Mouse (Mus musculus) intestine, embryonic 14.5 days (tissue): ENCODE data around the gene Msi2. TPM values are rescaled to one million over a fixed set of nuclear protein-coding genes. Genes with fewer than 3 reads are reported as not detected.

ENCODE experiments used
- ATAC-seq: fragments of 200-750 bp; cut with Nextera tagmentation; replicated peaks from 2 replicates; pipeline ENCODE4 v1.8.0; 2017; ENCODE audit warnings: low read depth, moderate number of reproducible peaks, moderate TSS enrichment, moderate library complexity; ENCODE audit not compliant: low FRiP score, low TSS enrichment
- DNase-seq: peaks from one replicate; pipeline ENCODE4 v3.0.0-alpha.2; 2018; ENCODE audit warnings: low spot score
- H3K27ac ChIP-seq: fragments of 300-500 bp; sonication (generic); 2 replicates; pipeline ENCODE4 v1.5.1; 2014; ENCODE audit warnings: low read depth, mild to moderate bottlenecking, control low read depth
- H3K27me3 ChIP-seq: fragments of 300-500 bp; sonication (generic); replicated peaks from 2 replicates; pipeline ENCODE4 v1.6.1; 2014; ENCODE audit warnings: low read length, control low read depth; ENCODE audit not compliant: control insufficient read depth, insufficient read depth
- H3K36me3 ChIP-seq: fragments of 300-500 bp; sonication (generic); 2 replicates; pipeline ENCODE4 v1.6.1; 2014; ENCODE audit warnings: low read length, control low read depth; ENCODE audit not compliant: control insufficient read depth, insufficient read depth
- H3K4me1 ChIP-seq: fragments of 300-500 bp; sonication (generic); replicated peaks from 2 replicates; pipeline ENCODE4 v1.6.1; 2014; ENCODE audit warnings: low read length, control low read depth, mixed read lengths; ENCODE audit not compliant: control insufficient read depth, insufficient read depth
- H3K4me2 ChIP-seq: fragments of 300-500 bp; sonication (generic); 2 replicates; pipeline ENCODE4 v1.6.1; 2014; ENCODE audit warnings: low read length
- H3K4me3 ChIP-seq: fragments of 300-500 bp; sonication (generic); 2 replicates; pipeline ENCODE4 v1.5.1; 2014; ENCODE audit warnings: low read depth, low read length, control low read depth, mixed read lengths
- H3K9ac ChIP-seq: fragments of 300-500 bp; sonication (generic); 2 replicates; pipeline ENCODE4 v1.6.1; 2014; ENCODE audit warnings: mild to moderate bottlenecking, low read length
- H3K9me3 ChIP-seq: fragments of 300-500 bp; sonication (generic); 2 replicates; pipeline ENCODE4 v1.6.1; 2016; ENCODE audit warnings: low read length, control low read depth; ENCODE audit not compliant: control insufficient read depth
- WGBS: fragments of 180-500 bp; shearing (Covaris S2); extraction: QIAGEN DNeasy Blood & Tissue Kit; methylation state at CpG from one replicate; pipeline ENCODE4 v1.1.7; 2014; 5-methylcytosine and 5-hydroxymethylcytosine counted together
- polyA plus RNA-seq: library from polyadenylated mRNA; unstranded; fragments of >200 nt; fragmentation: Nextera tagmentation; extraction: Ambion mirVana; gene quantifications from 2 replicates; pipeline ENCODE4 v1.2.1, GENCODE M21; 2014

The Msi2 gene
- polyA plus RNA-seq, 1 experiment from 2014 or later: 13.6 TPM

DNA sequence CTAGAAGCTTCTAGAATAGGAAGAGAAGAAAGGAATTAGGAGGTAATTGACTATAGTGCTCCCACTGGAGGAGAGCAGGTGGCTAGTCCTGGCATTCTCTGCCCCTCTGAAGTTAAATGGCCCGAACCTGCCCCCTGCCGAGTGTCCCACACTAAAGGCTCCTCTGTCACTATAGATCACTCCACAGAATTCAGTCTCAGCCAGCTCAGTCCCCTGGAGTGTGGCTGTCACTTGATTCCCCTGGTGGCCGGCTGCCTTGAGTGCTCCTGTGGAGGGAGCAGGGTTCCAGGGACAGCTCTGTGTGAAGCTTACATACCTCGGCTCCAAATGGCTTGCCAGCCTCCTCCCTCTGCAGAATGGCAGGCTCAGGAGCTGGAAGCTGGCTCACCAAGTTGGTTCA lies 391.3 kb downstream of the Msi2 start:
- Histone ChIP-seq H3K4me3 (no peak overlapping the region), H3K27ac (no peak overlapping the region), H3K36me3 (no peaks in the 10 kb centered on the region), H3K9me3 (no peaks in the 10 kb centered on the region), H3K4me1 (peaks cover 10% of the 10 kb centered on the region), H3K27me3 (no peaks in the 10 kb centered on the region), H3K9ac (no peak overlapping the region), H3K4me2 (no peak overlapping the region)
- ATAC-seq (no peak), DNase-seq (no peak)
- 15% methylated on average over 4 of the region's 4 CpGs for WGBS

DNA sequence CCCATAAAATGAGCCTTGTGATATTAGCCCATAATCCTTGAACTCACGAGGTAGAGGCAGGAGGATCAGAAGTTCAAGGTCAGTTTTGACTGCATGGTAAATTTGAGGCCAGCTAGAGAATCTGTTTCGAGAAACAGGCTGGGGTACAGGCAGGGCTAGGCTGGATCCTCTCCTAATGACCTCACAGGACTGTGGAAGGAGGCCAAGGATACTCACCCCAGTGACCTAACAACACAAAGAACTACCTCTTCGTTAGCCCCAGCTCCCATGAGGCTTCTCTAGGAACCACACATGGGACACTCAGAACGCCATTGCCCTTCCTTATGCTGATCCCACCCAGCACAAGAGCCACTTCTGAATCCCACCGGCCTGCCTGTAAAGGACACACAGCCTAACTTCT lies 399.5 kb downstream of the Msi2 start:
- WGBS: 82% methylated on average over 5 of the region's 5 CpGs

DNA sequence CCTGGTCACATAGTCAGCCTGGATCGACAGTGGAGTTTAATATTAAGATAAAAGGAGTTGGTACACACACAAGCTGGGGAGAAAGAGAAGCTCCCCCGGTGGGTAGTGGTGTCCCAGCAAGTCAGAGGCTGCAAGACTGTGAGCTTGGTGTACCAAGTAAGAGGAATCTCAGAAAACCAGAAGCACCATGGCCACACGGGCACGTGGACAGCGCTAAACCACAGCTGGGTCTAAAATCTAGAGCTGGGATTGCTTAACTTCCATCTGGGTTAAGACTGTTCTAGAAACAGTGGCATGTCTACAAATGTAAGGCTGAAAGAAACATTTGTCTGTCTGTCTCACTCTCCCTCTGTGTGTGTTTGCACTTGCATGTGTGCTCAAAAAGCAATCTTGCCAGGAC lies 402.9 kb downstream of the Msi2 start:
- no peak for DNase-seq
- ATAC-seq: no peak
- no peaks in the 10 kb centered on the region for H3K36me3 ChIP-seq
- H3K9me3 ChIP-seq: no peaks in the 10 kb centered on the region
- H3K4me1 ChIP-seq: peaks cover 8% of the 10 kb centered on the region
- WGBS: 76% methylated on average over 5 of the region's 5 CpGs
- H3K27ac ChIP-seq: no peak overlapping the region
- H3K27me3 ChIP-seq: no peaks in the 10 kb centered on the region
- H3K4me2 ChIP-seq: no peak overlapping the region
- no peak overlapping the region for H3K4me3 ChIP-seq
- H3K9ac ChIP-seq: no peak overlapping the region

More for the DNA sequence above, 399.5 kb downstream of the Msi2 start:
- H3K4me3 ChIP-seq: no peak overlapping the region
- no peak overlapping the region for H3K27ac ChIP-seq
- H3K9me3 ChIP-seq: no peaks in the 10 kb centered on the region
- no peak overlapping the region for H3K4me2 ChIP-seq
- no peak for DNase-seq
- no peak for ATAC-seq
- no peaks in the 10 kb centered on the region for H3K27me3 ChIP-seq
- H3K4me1 ChIP-seq: peaks cover 4% of the 10 kb centered on the region; the same call in 1 of the 2 replicates
- no peak overlapping the region for H3K9ac ChIP-seq
- no peaks in the 10 kb centered on the region for H3K36me3 ChIP-seq

DNA sequence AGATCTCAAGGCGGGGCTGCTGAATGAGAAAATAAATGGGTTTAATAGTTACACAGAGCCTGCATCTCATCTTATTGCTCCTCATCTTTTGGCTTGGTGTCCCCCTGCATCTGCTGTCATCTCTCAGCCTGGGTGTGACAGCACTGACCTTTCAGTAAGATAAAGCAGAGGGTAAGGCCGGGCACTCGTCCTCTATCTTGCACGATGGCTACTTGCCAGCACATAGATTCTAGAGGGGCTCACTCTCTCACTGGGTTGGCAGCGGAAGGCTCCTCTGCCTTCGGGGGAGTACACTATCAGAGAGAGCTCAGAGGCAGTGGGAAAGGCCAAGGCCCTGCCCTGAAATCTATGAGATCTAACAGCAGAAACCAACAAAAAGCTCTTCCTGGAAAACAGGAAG lies 403.8 kb downstream of the Msi2 start:
- 49% methylated on average over 6 of the region's 6 CpGs for WGBS
- H3K27me3 ChIP-seq: no peaks in the 10 kb centered on the region
- H3K9ac ChIP-seq: no peak overlapping the region
- ATAC-seq (no peak), DNase-seq (no peak)
- no peaks in the 10 kb centered on the region for H3K36me3 ChIP-seq
- H3K27ac ChIP-seq: no peak overlapping the region
- no peak overlapping the region for H3K4me3 ChIP-seq
- peaks cover 8% of the 10 kb centered on the region for H3K4me1 ChIP-seq
- no peaks in the 10 kb centered on the region for H3K9me3 ChIP-seq
- H3K4me2 ChIP-seq: no peak overlapping the region

DNA sequence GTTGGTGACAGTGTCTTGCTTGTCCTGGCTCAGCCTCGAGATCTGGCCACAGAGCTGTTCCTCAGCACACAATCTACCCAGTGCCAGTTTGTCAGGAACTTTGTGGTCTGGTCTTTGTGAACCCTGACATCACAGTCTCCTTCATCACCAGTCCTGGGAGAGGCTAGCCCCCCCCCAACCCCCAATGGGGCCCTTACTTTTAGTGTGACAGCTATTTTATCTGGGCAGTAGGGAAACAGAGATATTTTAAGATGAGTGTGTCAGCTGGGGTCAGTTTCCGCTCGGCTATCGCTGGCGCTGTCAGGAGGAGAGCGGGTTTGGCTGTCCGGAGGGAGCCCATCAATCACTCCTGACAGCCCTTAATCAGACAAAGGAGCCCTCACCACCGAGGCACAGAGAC lies 404.8 kb downstream of the Msi2 start:
- no peaks in the 10 kb centered on the region for H3K36me3 ChIP-seq
- H3K4me2 ChIP-seq: no peak overlapping the region
- ATAC-seq (no peak), DNase-seq (no peak)
- H3K4me3 ChIP-seq: no peak overlapping the region
- H3K4me1 ChIP-seq: peaks cover 8% of the 10 kb centered on the region
- H3K9me3 ChIP-seq: no peaks in the 10 kb centered on the region
- 12% methylated on average over 8 of the region's 8 CpGs for WGBS
- no peak overlapping the region for H3K27ac ChIP-seq
- H3K27me3 ChIP-seq: no peaks in the 10 kb centered on the region
- no peak overlapping the region for H3K9ac ChIP-seq

DNA sequence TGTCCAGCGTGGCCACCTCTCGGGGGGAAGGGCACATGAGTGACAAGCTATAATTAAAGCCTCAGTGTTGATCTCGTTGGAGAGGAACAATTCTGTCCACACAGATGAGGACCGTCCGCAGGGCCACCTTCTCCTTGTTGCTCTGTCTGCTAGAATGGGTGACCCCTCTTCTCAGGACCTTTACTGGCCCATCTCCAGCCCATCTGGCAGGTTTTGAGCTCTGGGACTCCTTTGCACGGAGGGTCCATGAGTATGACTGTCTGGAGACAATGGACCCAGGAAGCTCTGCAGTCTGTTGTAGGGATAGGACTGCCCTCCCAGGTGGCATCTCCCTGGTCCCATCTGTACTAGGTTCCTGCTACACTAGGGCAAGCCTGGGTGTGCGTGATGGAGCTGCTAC lies 406.7 kb downstream of the Msi2 start:
- Histone ChIP-seq H3K4me1 (peaks cover 8% of the 10 kb centered on the region), H3K4me2 (no peak overlapping the region), H3K9ac (no peak overlapping the region), H3K36me3 (no peaks in the 10 kb centered on the region), H3K27me3 (no peaks in the 10 kb centered on the region), H3K9me3 (no peaks in the 10 kb centered on the region), H3K27ac (no peak overlapping the region), H3K4me3 (no peak overlapping the region)
- WGBS: 75% methylated on average over 7 of the region's 7 CpGs
- no peak for DNase-seq
- no peak for ATAC-seq

DNA sequence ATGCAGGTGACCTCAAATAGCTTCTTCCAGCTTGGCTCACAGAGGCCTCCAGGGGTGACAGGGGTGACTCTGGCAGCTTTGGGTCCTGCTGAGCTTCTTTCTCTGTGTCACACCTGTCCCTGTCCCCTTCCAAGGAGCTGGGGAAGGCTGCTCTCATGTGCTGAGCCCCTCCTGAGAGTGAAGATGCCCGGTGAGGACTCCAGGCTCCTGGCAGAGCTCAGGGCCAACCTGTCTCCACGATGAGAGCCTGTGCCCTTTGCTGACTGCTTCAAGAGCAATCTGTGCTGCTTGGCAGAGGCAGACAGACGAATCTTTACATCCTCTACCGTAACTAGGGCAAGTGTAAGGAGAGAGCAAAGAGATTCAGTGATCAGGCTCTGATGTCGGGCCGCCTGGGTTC lies 407.5 kb downstream of the Msi2 start:
- H3K9ac ChIP-seq: no peak overlapping the region
- no peaks in the 10 kb centered on the region for H3K9me3 ChIP-seq
- DNase-seq: no peak
- H3K27me3 ChIP-seq: no peaks in the 10 kb centered on the region
- H3K4me3 ChIP-seq: no peak overlapping the region
- 75% methylated on average over 6 of the region's 6 CpGs for WGBS
- H3K36me3 ChIP-seq: no peaks in the 10 kb centered on the region
- no peak overlapping the region for H3K27ac ChIP-seq
- no peak for ATAC-seq
- peaks cover 8% of the 10 kb centered on the region for H3K4me1 ChIP-seq
- H3K4me2 ChIP-seq: no peak overlapping the region

DNA sequence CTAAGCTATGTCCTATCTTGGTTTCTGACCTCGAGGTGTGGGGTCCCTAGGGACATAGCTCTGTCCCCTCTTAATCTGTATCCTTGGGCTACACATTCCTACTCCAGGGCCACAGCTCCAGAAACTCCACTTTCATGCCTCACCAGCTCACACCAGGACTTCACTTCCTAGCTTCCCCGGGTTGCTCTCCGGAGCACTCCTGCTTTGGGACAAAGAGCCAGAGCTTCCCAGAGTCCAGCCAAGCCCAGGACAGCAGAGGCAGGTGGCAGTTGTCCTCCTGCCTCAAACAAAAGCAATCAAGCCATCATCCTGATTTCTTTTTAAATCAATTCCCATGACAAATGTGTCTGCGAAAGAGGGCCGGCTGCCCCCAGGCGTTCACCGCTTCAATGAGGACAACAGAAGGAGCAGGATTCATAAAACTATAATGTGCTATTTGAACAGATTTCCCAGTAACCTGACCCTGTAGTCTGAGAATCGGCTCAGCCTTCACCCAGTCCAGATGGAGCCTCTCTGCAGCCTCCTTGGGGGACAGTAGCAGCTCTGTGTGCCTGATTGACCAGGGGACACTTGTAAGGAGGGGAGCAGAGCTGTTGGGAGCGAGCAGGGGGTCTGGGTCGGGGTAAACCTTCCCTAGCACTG lies 409.1 kb downstream of the Msi2 start:
- H3K4me2 ChIP-seq: no peak overlapping the region
- DNase-seq (no peak), ATAC-seq (0 out of 2 replicates have a peak, but pooled peaks have one; percentile 13)
- H3K4me1 ChIP-seq: peaks cover 5% of the 10 kb centered on the region
- WGBS: 71% methylated on average over 10 of the region's 10 CpGs
- no peaks in the 10 kb centered on the region for H3K27me3 ChIP-seq
- H3K4me3 ChIP-seq: no peak overlapping the region
- no peaks in the 10 kb centered on the region for H3K36me3 ChIP-seq
- no peak overlapping the region for H3K9ac ChIP-seq
- no peaks in the 10 kb centered on the region for H3K9me3 ChIP-seq
- no peak overlapping the region for H3K27ac ChIP-seq
